Mouse (Mus musculus) T-helper 17 cell (primary cell): ENCODE measurements around the gene Flot1.

Experiments
- in situ Hi-C, 2 experiments: fragments of 300-600 bp; cut with MboI, MseI; formaldehyde crosslinking; loops; 1 replicate in 1 of 2; 2 replicates in 1 of 2; pipeline ENCODE4 v1.15.1; 2025; ENCODE audit warnings: high pct_unique_total_duplicates in 2 of 2

Gene Flot1

GRCm38 (mm10) chr17:35822964-35823937 is at the start of gene Flot1:
Gene Flot1 (plus strand): TSS chr17:35823230.
- in situ Hi-C loops, result no loop called here

GRCm38 (mm10) chr17:35776811-35777609 is 46.0 kb upstream of the Flot1 start:
- in situ Hi-C loops, result no loop called here

GRCm38 (mm10) chr17:35778965-35779364 is 44.1 kb upstream of the Flot1 start:
- in situ Hi-C loops, result no loop called here

- in situ Hi-C loops, result no loop called here
These were observed 43.4 kb upstream of the Flot1 start for GRCm38 (mm10) chr17:35779466-35780205.

GRCm38 (mm10) chr17:35780362-35780761 is 42.7 kb upstream of the Flot1 start:
- in situ Hi-C loops, result no loop called here

GRCm38 (mm10) chr17:35782398-35782797 is 40.6 kb upstream of the Flot1 start:
- in situ Hi-C loops, result no loop called here

- in situ Hi-C loops, result no loop called here
These were observed 40.1 kb upstream of the Flot1 start for GRCm38 (mm10) chr17:35782924-35783323.

GRCm38 (mm10) chr17:35783944-35784343 is 39.1 kb upstream of the Flot1 start:
- in situ Hi-C loops, result no loop called here

GRCm38 (mm10) chr17:35785140-35785539 is 37.9 kb upstream of the Flot1 start:
- in situ Hi-C loops, result no loop called here

- in situ Hi-C loops, result no loop called here
These were observed 35.5 kb upstream of the Flot1 start for GRCm38 (mm10) chr17:35787493-35787892.

GRCm38 (mm10) chr17:35788025-35788424 is 35.0 kb upstream of the Flot1 start:
- in situ Hi-C loops, result no loop called here

GRCm38 (mm10) chr17:35790933-35791332 is 32.1 kb upstream of the Flot1 start:
- in situ Hi-C loops, result no loop called here

- in situ Hi-C loops, result no loop called here
These were observed 30.2 kb upstream of the Flot1 start for GRCm38 (mm10) chr17:35792837-35793236.

GRCm38 (mm10) chr17:35795099-35795498 is 27.9 kb upstream of the Flot1 start:
- in situ Hi-C loops, result no loop called here

GRCm38 (mm10) chr17:35795656-35796055 is 27.4 kb upstream of the Flot1 start:
- in situ Hi-C loops, result no loop called here

- in situ Hi-C loops, result no loop called here
These were observed 26.2 kb upstream of the Flot1 start for GRCm38 (mm10) chr17:35796835-35797234.

GRCm38 (mm10) chr17:35800905-35801304 is 22.1 kb upstream of the Flot1 start:
- in situ Hi-C loops, result no loop called here

- in situ Hi-C loops, result no loop called here
These were observed 20.0 kb upstream of the Flot1 start for GRCm38 (mm10) chr17:35803020-35803419.

GRCm38 (mm10) chr17:35803858-35804399 is 19.1 kb upstream of the Flot1 start:
- in situ Hi-C loops, result no loop called here

GRCm38 (mm10) chr17:35808073-35808472 is 15.0 kb upstream of the Flot1 start:
- in situ Hi-C loops, result no loop called here

GRCm38 (mm10) chr17:35809395-35809794 is 13.6 kb upstream of the Flot1 start:
- in situ Hi-C loops, result no loop called here
